Mouse (Mus musculus) heart, embryonic 16.5 days (tissue): ENCODE results near the gene Trex2. TPM values are rescaled to one million over a fixed set of nuclear protein-coding genes. Genes with fewer than 3 reads are reported as not detected.
A peak's percentile ranks its signal among the peaks of the same experiment; 100 is the strongest.

Experiments
- ATAC-seq: fragments of 200-750 bp; cut with Nextera tagmentation; replicated peaks from 2 replicates; pipeline ENCODE4 v1.8.0; 2017; ENCODE audit warnings: moderate number of reproducible peaks; ENCODE audit not compliant: insufficient read depth, low FRiP score; ENCODE audit errors: extremely low read depth
- H3K27ac ChIP-seq: fragments of 300-500 bp; sonication (generic); 2 replicates; pipeline ENCODE4 v1.5.1; 2014; ENCODE audit warnings: mild to moderate bottlenecking, low read length, control low read depth, moderate library complexity
- H3K27me3 ChIP-seq: fragments of 300-500 bp; sonication (generic); 2 replicates; pipeline ENCODE4 v1.6.1; 2014; ENCODE audit warnings: low read length, mixed read lengths; ENCODE audit not compliant: control insufficient read depth, insufficient read depth
- H3K36me3 ChIP-seq: fragments of 300-500 bp; sonication (generic); 2 replicates; pipeline ENCODE4 v1.6.1; 2014; ENCODE audit not compliant: control insufficient read depth, insufficient read depth
- H3K4me1 ChIP-seq: fragments of 300-500 bp; sonication (generic); 2 replicates; pipeline ENCODE4 v1.6.1; 2014; ENCODE audit warnings: low read length, mixed read lengths; ENCODE audit not compliant: control insufficient read depth, insufficient read depth
- H3K4me2 ChIP-seq: fragments of 300-500 bp; sonication (generic); 2 replicates; pipeline ENCODE4 v1.6.1; 2014; ENCODE audit warnings: low read depth, mild to moderate bottlenecking, control low read depth, low read length
- H3K4me3 ChIP-seq: fragments of 300-500 bp; sonication (generic); 2 replicates; pipeline ENCODE4 v1.5.1; 2014; ENCODE audit warnings: mild to moderate bottlenecking, control low read depth, low read length
- H3K9ac ChIP-seq: fragments of 300-500 bp; sonication (generic); 2 replicates; pipeline ENCODE4 v1.6.1; 2014; ENCODE audit warnings: low read length, control low read depth
- H3K9me3 ChIP-seq: fragments of 300-500 bp; sonication (generic); replicated peaks from 2 replicates; pipeline ENCODE4 v1.6.1; 2016; ENCODE audit warnings: low read length; ENCODE audit not compliant: control insufficient read depth
- WGBS: fragments of 180-500 bp; shearing (Covaris S2); extraction: QIAGEN DNeasy Blood & Tissue Kit; methylation state at CpG from one replicate; pipeline ENCODE4 v1.1.7; 2014; 5-methylcytosine and 5-hydroxymethylcytosine counted together
- polyA plus RNA-seq: library from polyadenylated mRNA; unstranded; fragments of >200 nt; fragmentation: Nextera tagmentation; extraction: Ambion mirVana; gene quantifications from 2 replicates; pipeline ENCODE4 v1.2.1, GENCODE M21; 2015

Trex2 gene
- polyA plus RNA-seq: not detected in 2 replicates

- H3K4me2 ChIP-seq: no peak within 1 kb of the TSS
- no peaks in the 10 kb centered on the region; the same call in 1 of the 2 replicates for H3K27me3 ChIP-seq
- no peak within 1 kb of the TSS for H3K9ac ChIP-seq
- H3K36me3 ChIP-seq: no peaks in the 10 kb centered on the region
- no peak within 1 kb of the TSS for H3K4me3 ChIP-seq
- 70% methylated on average over 11 of the region's 11 CpGs for WGBS
- ATAC-seq: no peak
- H3K27ac ChIP-seq: no peak within 1 kb of the TSS
- no peaks in the 10 kb centered on the region for H3K4me1 ChIP-seq
- H3K9me3 ChIP-seq: no peaks in the 10 kb centered on the region
These were observed at the start of gene Trex2 for GRCm38 (mm10) chrX:73435252-73435651. Gene Trex2, minus strand, starts transcription at chrX:73435344.

- peak overlapping the region; percentile 52 for H3K4me2 ChIP-seq
- H3K27ac ChIP-seq: no peak overlapping the region
- peak overlapping the region; percentile 47 for H3K4me3 ChIP-seq
- no peak overlapping the region; the same call in 1 of the 2 replicates for H3K9ac ChIP-seq
- H3K36me3 ChIP-seq: no peaks in the 10 kb centered on the region
- no peaks in the 10 kb centered on the region for H3K9me3 ChIP-seq
- no peaks in the 10 kb centered on the region for H3K4me1 ChIP-seq
- peaks cover 6% of the 10 kb centered on the region; the same call in 1 of the 2 replicates for H3K27me3 ChIP-seq
- ATAC-seq: no peak
- 72% methylated on average over 4 of the region's 4 CpGs for WGBS
These were observed 49.7 kb upstream of the Trex2 start for GRCm38 (mm10) chrX:73484870-73485269.

GRCm38 (mm10) chrX:73484076-73484475 is 48.9 kb upstream of the Trex2 start:
- Histone ChIP-seq H3K27me3 (peaks cover 6% of the 10 kb centered on the region; the same call in 1 of the 2 replicates), H3K4me1 (no peaks in the 10 kb centered on the region), H3K36me3 (no peaks in the 10 kb centered on the region), H3K4me2 (peak overlapping the region; percentile 52), H3K9ac (peak overlapping the region; percentile 66), H3K4me3 (peak overlapping the region; percentile 47), H3K27ac (peak overlapping the region; percentile 65), H3K9me3 (no peaks in the 10 kb centered on the region)
- no peak for ATAC-seq
- 42% methylated on average over 1 of the region's 1 CpGs for WGBS

- ATAC-seq: peak; percentile 50
- Histone ChIP-seq H3K4me2 (peak within 1 kb of the TSS; percentile 52), H3K4me3 (peak within 1 kb of the TSS; percentile 47), H3K27me3 (peaks cover 6% of the 10 kb centered on the region; the same call in 1 of the 2 replicates), H3K36me3 (no peaks in the 10 kb centered on the region), H3K9ac (peak within 1 kb of the TSS; percentile 66), H3K4me1 (no peaks in the 10 kb centered on the region), H3K27ac (peak within 1 kb of the TSS; percentile 70), H3K9me3 (no peaks in the 10 kb centered on the region)
- 35% methylated on average over 9 of the region's 14 CpGs for WGBS
These were observed 48.3 kb upstream of the Trex2 start, which contains the start of gene Bgn for GRCm38 (mm10) chrX:73483484-73483810. Gene Bgn, plus strand, starts transcription at chrX:73483602.

- Histone ChIP-seq H3K36me3 (no peaks in the 10 kb centered on the region), H3K27me3 (peaks cover 6% of the 10 kb centered on the region; the same call in 1 of the 2 replicates), H3K4me1 (no peaks in the 10 kb centered on the region), H3K27ac (peak overlapping the region; percentile 70), H3K9me3 (no peaks in the 10 kb centered on the region), H3K4me3 (no peak overlapping the region), H3K4me2 (peak overlapping the region; percentile 52; the same call in 1 of the 2 replicates), H3K9ac (no peak overlapping the region)
- WGBS: 12% methylated on average over 4 of the region's 4 CpGs
- no peak for ATAC-seq
These were observed 47.7 kb upstream of the Trex2 start for GRCm38 (mm10) chrX:73482643-73483483.

GRCm38 (mm10) chrX:73480334-73480733 is 45.2 kb upstream of the Trex2 start:
- ATAC-seq: no peak
- 29% methylated on average over 2 of the region's 2 CpGs for WGBS
- Histone ChIP-seq H3K9ac (no peak overlapping the region), H3K9me3 (no peaks in the 10 kb centered on the region), H3K4me1 (no peaks in the 10 kb centered on the region), H3K4me2 (no peak overlapping the region), H3K36me3 (no peaks in the 10 kb centered on the region), H3K27ac (peak overlapping the region; percentile 9; the same call in 1 of the 2 replicates), H3K27me3 (peaks cover 7% of the 10 kb centered on the region; the same call in 1 of the 2 replicates), H3K4me3 (no peak overlapping the region)

GRCm38 (mm10) chrX:73479656-73480055 is 44.5 kb upstream of the Trex2 start:
- H3K4me1 ChIP-seq: peaks cover 3% of the 10 kb centered on the region; the same call in 1 of the 2 replicates
- H3K27me3 ChIP-seq: peaks cover 7% of the 10 kb centered on the region; the same call in 1 of the 2 replicates
- no peak overlapping the region for H3K4me2 ChIP-seq
- H3K4me3 ChIP-seq: no peak overlapping the region
- no peaks in the 10 kb centered on the region for H3K36me3 ChIP-seq
- no peak overlapping the region for H3K9ac ChIP-seq
- H3K9me3 ChIP-seq: no peaks in the 10 kb centered on the region
- no peak for ATAC-seq
- peak overlapping the region; percentile 1; the same call in 1 of the 2 replicates for H3K27ac ChIP-seq

- H3K27ac ChIP-seq: no peak overlapping the region; the same call in 1 of the 2 replicates
- H3K4me3 ChIP-seq: no peak overlapping the region
These were observed 42.4 kb upstream of the Trex2 start for GRCm38 (mm10) chrX:73477500-73477899.

GRCm38 (mm10) chrX:73476621-73477020 is 41.5 kb upstream of the Trex2 start:
- peaks cover 3% of the 10 kb centered on the region; the same call in 1 of the 2 replicates for H3K4me1 ChIP-seq
- H3K4me3 ChIP-seq: no peak overlapping the region
- ATAC-seq: peak; percentile 71
- H3K36me3 ChIP-seq: no peaks in the 10 kb centered on the region
- 53% methylated on average over 2 of the region's 2 CpGs for WGBS
- H3K27ac ChIP-seq: peak overlapping the region; percentile 74
- 0 out of 2 replicates have a peak, but pooled peaks cover 2% of the 10 kb centered on the region for H3K27me3 ChIP-seq
- no peaks in the 10 kb centered on the region for H3K9me3 ChIP-seq
- H3K9ac ChIP-seq: no peak overlapping the region
- H3K4me2 ChIP-seq: no peak overlapping the region

More at GRCm38 (mm10) chrX:73477500-73477899, 42.4 kb upstream of the Trex2 start:
- H3K4me2 ChIP-seq: no peak overlapping the region
- ATAC-seq: no peak
- H3K9ac ChIP-seq: no peak overlapping the region
- 61% methylated on average over 2 of the region's 2 CpGs for WGBS
- no peaks in the 10 kb centered on the region for H3K9me3 ChIP-seq
- 0 out of 2 replicates have a peak, but pooled peaks cover 2% of the 10 kb centered on the region for H3K27me3 ChIP-seq
- H3K36me3 ChIP-seq: no peaks in the 10 kb centered on the region
- H3K4me1 ChIP-seq: peaks cover 3% of the 10 kb centered on the region; the same call in 1 of the 2 replicates
